Mouse (Mus musculus): ENCODE data around the gene Lmo3.

GRCm38 (mm10) chr6:138563416-138563815 is 18.4 kb downstream of the Lmo3 start:
- TF ChIP-seq CTCF (IDR thresholded peaks at IDR 0.05; ENCODE audit: borderline replicate concordance, insufficient read depth, low read depth, low read length): no peak
- no peak for TF ChIP-seq POLR2A (IDR thresholded peaks at IDR 0.05; ENCODE audit: borderline replicate concordance, insufficient read depth, low read length)
